Mouse (Mus musculus) gastrocnemius, postnatal 10 days (tissue): ENCODE measurements around the gene Olfr62. TPM values are rescaled to one million over a fixed set of nuclear protein-coding genes. Genes with fewer than 3 reads are reported as not detected.

ENCODE experiments used
- DNase-seq: peaks from one replicate; pipeline ENCODE4 v3.0.0; 2021; ENCODE audit warnings: mixed read lengths
- long read RNA-seq, 2 experiments: library from polyadenylated mRNA; stranded (forward); transcript quantifications; one replicate each; pipeline ENCODE4 v2.0.0; 2021
- total RNA-seq, 2 experiments: library from RNA; stranded (reverse); gene quantifications; 2 replicates each; pipeline ENCODE4 v1.2.3; 2021

Gene Olfr62
- not detected for total RNA-seq
- long read RNA-seq, experiment 1 = 0 reads
- long read RNA-seq, experiment 2 = 0 reads

- DNase-seq = no peak
Measured at GRCm38 (mm10) chr4:118658652-118659051, at the start of gene Olfr62. Gene Olfr62, plus strand, starts transcription at chr4:118658952.

- no peak for DNase-seq
Measured at GRCm38 (mm10) chr4:118609836-118610235, 48.9 kb upstream of the Olfr62 start.

- DNase-seq = peak; percentile 52
Measured at GRCm38 (mm10) chr4:118612619-118613018, 46.1 kb upstream of the Olfr62 start.

- DNase-seq = no peak
Measured at GRCm38 (mm10) chr4:118615412-118615811, 43.3 kb upstream of the Olfr62 start.

- peak; percentile 84 for DNase-seq
Measured at GRCm38 (mm10) chr4:118620279-118620966, 38.3 kb upstream of the Olfr62 start, which contains the start of the genes Cfap57 and Ebna1bp2. Gene Cfap57, minus strand, starts transcription at chr4:118620777. Gene Ebna1bp2, plus strand, starts transcription at chr4:118620799.

- DNase-seq = no peak
Measured at GRCm38 (mm10) chr4:118620967-118621320, 37.8 kb upstream of the Olfr62 start.

GRCm38 (mm10) chr4:118621781-118622180 is 37.0 kb upstream of the Olfr62 start:
- DNase-seq = no peak

- no peak for DNase-seq
Measured at GRCm38 (mm10) chr4:118630261-118630660, 28.5 kb upstream of the Olfr62 start.

- no peak for DNase-seq
Measured at GRCm38 (mm10) chr4:118642346-118643190, 16.2 kb upstream of the Olfr62 start.

GRCm38 (mm10) chr4:118645234-118645633 is 13.5 kb upstream of the Olfr62 start:
- DNase-seq = peak; percentile 42

- DNase-seq = no peak
Measured at GRCm38 (mm10) chr4:118687086-118687485, 28.3 kb downstream of the Olfr62 start.

- DNase-seq = no peak
Measured at GRCm38 (mm10) chr4:118692412-118692973, 33.7 kb downstream of the Olfr62 start, which contains the start of gene Olfr1342. Gene Olfr1342, minus strand, starts transcription at chr4:118692756.

GRCm38 (mm10) chr4:118693812-118694211 is 35.1 kb downstream of the Olfr62 start:
- no peak for DNase-seq

GRCm38 (mm10) chr4:118703223-118703622 is 44.5 kb downstream of the Olfr62 start, which contains the start of gene Olfr1341:
Gene Olfr1341, plus strand, starts transcription at chr4:118703523.
- DNase-seq = no peak

- no peak for DNase-seq
Measured at GRCm38 (mm10) chr4:118708086-118708485, 49.3 kb downstream of the Olfr62 start.

GRCm38 (mm10) chr4:118711656-118712055 is 52.9 kb downstream of the Olfr62 start:
- DNase-seq = no peak

Other genes with a start within 250 kb of the Olfr62 start
- gene Szt2, start 249.7 kb upstream of the Olfr62 start, total RNA-seq = 10 to 100 TPM in 1 of 2 experiments, 1 to 10 TPM in 1; 9.6 to 13.4 TPM
- gene Med8, start 249.6 kb upstream of the Olfr62 start, total RNA-seq = 10 to 100 TPM; 37.8 to 38.0 TPM
- 10 to 100 TPM; 20.2 to 28.3 TPM for gene Elovl1, start 230.9 kb upstream of the Olfr62 start, total RNA-seq
- gene Cdc20, start 221.6 kb upstream of the Olfr62 start, total RNA-seq = 10 to 100 TPM; 12.1 to 14.7 TPM
- gene Mpl, start 201.4 kb upstream of the Olfr62 start, total RNA-seq = under 1 TPM in 1 of 2 experiments, not detected in 1; 0.09 TPM
- 10 to 100 TPM; 37.6 to 38.5 TPM for gene Tie1, start 168.9 kb upstream of the Olfr62 start, total RNA-seq
- gene 2610528J11Rik, start 132.0 kb upstream of the Olfr62 start, total RNA-seq = not detected
- gene Tmem125, start 114.9 kb upstream of the Olfr62 start, total RNA-seq = under 1 TPM; 0.14 to 0.23 TPM
- not detected for gene Cfap57, start 38.2 kb upstream of the Olfr62 start, total RNA-seq
- 10 to 100 TPM; 43.3 to 47.1 TPM for gene Ebna1bp2, start 38.2 kb upstream of the Olfr62 start, total RNA-seq
- gene Olfr1342, start 33.8 kb downstream of the Olfr62 start, total RNA-seq = not detected
- not detected for gene Olfr1341, start 44.6 kb downstream of the Olfr62 start, total RNA-seq
- not detected for gene Olfr1340, start 61.2 kb downstream of the Olfr62 start, total RNA-seq
- gene Olfr1339, start 73.2 kb downstream of the Olfr62 start, total RNA-seq = not detected
- gene Olfr1338, start 99.8 kb downstream of the Olfr62 start, total RNA-seq = not detected
- gene Olfr1337, start 123.6 kb downstream of the Olfr62 start, total RNA-seq = not detected
- gene Olfr1335, start 151.0 kb downstream of the Olfr62 start, total RNA-seq = not detected
- not detected for gene Olfr1333, start 177.3 kb downstream of the Olfr62 start, total RNA-seq
- gene Olfr1331, start 205.7 kb downstream of the Olfr62 start, total RNA-seq = not detected
- not detected for gene Olfr1330, start 229.6 kb downstream of the Olfr62 start, total RNA-seq